Mouse (Mus musculus): ENCODE measurements around the gene Pla2g5.

DNA sequence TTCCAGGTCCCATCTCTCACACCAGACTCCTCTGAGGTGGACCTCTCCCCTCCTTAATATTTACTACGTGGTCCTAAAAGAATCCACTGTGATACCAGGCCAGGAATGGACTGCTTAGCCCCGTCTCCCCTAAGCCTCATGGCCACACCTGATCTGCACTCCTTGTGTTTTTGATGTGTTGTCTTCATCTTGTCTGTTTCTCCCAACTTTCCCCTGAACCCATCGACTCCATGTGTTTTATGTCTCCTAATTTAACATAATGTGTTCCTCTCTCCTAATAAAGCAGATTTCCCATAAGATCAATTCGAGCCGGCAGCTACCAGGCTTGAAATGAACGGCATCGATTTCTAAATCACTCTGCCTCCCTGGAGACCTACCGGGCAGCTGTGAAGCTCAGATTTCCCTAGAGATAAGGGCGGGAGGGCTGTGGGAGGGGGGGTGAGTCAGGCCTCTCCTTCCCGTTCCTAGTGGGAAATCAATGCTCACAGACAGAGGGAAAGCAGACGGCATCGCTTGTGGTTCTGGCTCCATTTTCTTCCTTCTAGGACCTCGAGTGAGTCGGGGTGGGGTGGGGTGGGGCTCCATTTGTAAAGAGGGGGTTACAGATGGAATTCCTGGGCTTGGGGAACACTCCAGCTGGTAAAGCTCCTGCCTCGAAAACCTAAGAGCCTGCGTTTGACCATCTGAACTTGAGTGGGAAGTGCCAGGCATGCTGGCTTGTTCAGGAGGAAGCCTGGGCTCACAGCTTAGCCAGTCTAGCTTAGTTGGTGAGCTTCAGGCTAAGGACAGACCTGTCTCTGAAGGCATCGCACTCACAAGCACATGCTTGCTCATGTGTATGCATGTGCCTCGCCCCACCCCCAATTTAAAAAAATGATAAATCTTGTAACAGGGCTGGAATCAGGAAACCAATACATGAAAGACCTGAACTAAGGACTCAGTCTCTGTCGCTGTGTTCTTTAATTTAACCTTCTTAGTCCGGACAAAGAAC is 85.6 kb downstream of the Pla2g5 start:
- no peak for TF ChIP-seq CTCF (IDR thresholded peaks at IDR 0.05; ENCODE audit: low read depth, low read length)
- TF ChIP-seq TAL1 (conservative IDR thresholded peaks at IDR 0.05; ENCODE audit: low read depth, low read length): no peak

All from G1E (cell line).